In the genomic region with DNA sequence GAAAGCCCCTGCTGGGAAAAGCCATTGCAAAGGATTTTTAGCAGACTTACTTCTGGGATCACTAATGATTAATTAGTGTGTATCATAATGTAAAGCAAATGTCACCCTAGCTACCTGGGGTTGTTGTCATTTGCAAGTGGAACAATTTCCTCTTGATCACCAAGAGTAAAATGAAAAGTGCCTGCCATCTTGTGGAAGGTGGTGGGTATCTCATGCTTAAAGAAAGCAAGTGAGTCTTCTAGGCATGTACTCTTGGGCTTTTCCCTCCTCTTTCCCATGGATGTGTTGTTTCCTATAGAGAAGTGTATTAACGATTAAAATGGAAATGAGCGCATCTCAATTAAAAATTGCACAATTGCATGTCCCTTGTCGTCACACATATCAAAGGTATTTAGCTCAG, we compare ENCODE assay signal across 13 mouse cellular contexts.
DNase-seq lines count a peak whose midpoint lies in the region; ATAC-seq lines count a peak whose summit lies in the region.
"Had no signal": no experiment of that assay in that cellular context is flagged by ENCODE, and none has a peak within 500 bp of the region (broad histone marks: within the 10 kb centered on the region; RNA-seq: fewer than 3 reads in every experiment).

No protein-coding gene starts in this region.

- no peak overlapping the region for H3K27ac ChIP-seq in forebrain, embryonic 14.5 days (ENCODE audit: low read depth, low read length)
- H3K27ac ChIP-seq in forebrain, embryonic 15.5 days (replicated peaks): no peak overlapping the region
- H3K27ac ChIP-seq in midbrain, embryonic 16.5 days (ENCODE audit: low read length): no peak overlapping the region
- H3K27ac ChIP-seq: neural tube, embryonic 13.5 days had no signal

- no peaks in the 10 kb centered on the region for H3K4me1 ChIP-seq in forebrain, embryonic 14.5 days (ENCODE audit: control insufficient read depth, insufficient read depth, low read length)
- no peaks in the 10 kb centered on the region for H3K4me1 ChIP-seq in forebrain, embryonic 15.5 days
- H3K4me1 ChIP-seq in midbrain, embryonic 16.5 days (ENCODE audit: control insufficient read depth, insufficient read depth, low read length): no peaks in the 10 kb centered on the region
- H3K4me1 ChIP-seq: neural tube, embryonic 13.5 days had no signal

- H3K36me3 ChIP-seq in forebrain, embryonic 14.5 days (ENCODE audit: control insufficient read depth, insufficient read depth, low read length): no peaks in the 10 kb centered on the region
- no peaks in the 10 kb centered on the region for H3K36me3 ChIP-seq in forebrain, embryonic 15.5 days
- H3K36me3 ChIP-seq in midbrain, embryonic 16.5 days (ENCODE audit: control insufficient read depth, insufficient read depth, low read length): no peaks in the 10 kb centered on the region
- H3K36me3 ChIP-seq: neural tube, embryonic 13.5 days had no signal

- DNase-seq in forebrain, embryonic 14.5 days (ENCODE audit: low spot score): peak; percentile 66
- peak; percentile 3 to 7 for DNase-seq in left cerebral cortex, adult 18-20 months (ENCODE audit: low spot score in 2 of 2)
- no peak for DNase-seq in left cerebral cortex, postnatal 36 days (ENCODE audit: low spot score in 2 of 2)
- peak; percentile 9 for DNase-seq in embryo, embryonic 11.5 days (ENCODE audit: low read depth, low spot score)
- DNase-seq in urinary bladder, postnatal 25 days (ENCODE audit: low spot score): no peak
- DNase-seq in urinary bladder, postnatal 14 days (ENCODE audit: low spot score): no peak
- DNase-seq: B cell, adult 2 months; gastrocnemius, postnatal 25 days; kidney, adult 11 months; lung, adult 18-20 months had no signal

- 61% methylated on average over 3 of the region's 3 CpGs for WGBS in forebrain, embryonic 14.5 days
- WGBS in forebrain, embryonic 15.5 days: 56% methylated on average over 3 of the region's 3 CpGs
- WGBS in midbrain, embryonic 16.5 days: 51% methylated on average over 3 of the region's 3 CpGs

- no peaks in the 10 kb centered on the region for H3K9me3 ChIP-seq in forebrain, embryonic 14.5 days (replicated peaks; ENCODE audit: control insufficient read depth, low read length)
- no peaks in the 10 kb centered on the region for H3K9me3 ChIP-seq in forebrain, embryonic 15.5 days
- H3K9me3 ChIP-seq in midbrain, embryonic 16.5 days (replicated peaks; ENCODE audit: control insufficient read depth, low read length, poor library complexity, severe bottlenecking): no peaks in the 10 kb centered on the region
- H3K9me3 ChIP-seq: neural tube, embryonic 13.5 days had no signal

- H3K27me3 ChIP-seq in forebrain, embryonic 14.5 days (replicated peaks; ENCODE audit: control insufficient read depth, insufficient read depth, low read length): no peaks in the 10 kb centered on the region
- H3K27me3 ChIP-seq in forebrain, embryonic 15.5 days: no peaks in the 10 kb centered on the region
- no peaks in the 10 kb centered on the region for H3K27me3 ChIP-seq in midbrain, embryonic 16.5 days (ENCODE audit: control insufficient read depth, insufficient read depth, low read depth, low read length)
- H3K27me3 ChIP-seq: neural tube, embryonic 13.5 days had no signal

- H3K9ac ChIP-seq in forebrain, embryonic 14.5 days (ENCODE audit: low read length): no peak overlapping the region
- H3K9ac ChIP-seq in forebrain, embryonic 15.5 days (replicated peaks): no peak overlapping the region
- no peak overlapping the region for H3K9ac ChIP-seq in midbrain, embryonic 16.5 days (ENCODE audit: low read depth, low read length)
- H3K9ac ChIP-seq: neural tube, embryonic 13.5 days had no signal

- ATAC-seq in forebrain, embryonic 14.5 days: no peak
- no peak for ATAC-seq in forebrain, embryonic 15.5 days (replicated peaks)
- ATAC-seq in midbrain, embryonic 16.5 days: peak; percentile 17; the same call in 1 of the 2 replicates

- no peak overlapping the region for H3K4me3 ChIP-seq in forebrain, embryonic 14.5 days (ENCODE audit: low read depth, low read length)
- no peak overlapping the region for H3K4me3 ChIP-seq in forebrain, embryonic 15.5 days
- no peak overlapping the region for H3K4me3 ChIP-seq in midbrain, embryonic 16.5 days (ENCODE audit: low read depth, low read length)
- H3K4me3 ChIP-seq: neural tube, embryonic 13.5 days had no signal

- no peak overlapping the region for H3K4me2 ChIP-seq in forebrain, embryonic 14.5 days (ENCODE audit: low read length)
- H3K4me2 ChIP-seq in forebrain, embryonic 15.5 days (replicated peaks): no peak overlapping the region
- H3K4me2 ChIP-seq in midbrain, embryonic 16.5 days (ENCODE audit: low read length): no peak overlapping the region
- H3K4me2 ChIP-seq: neural tube, embryonic 13.5 days had no signal

- intact Hi-C loops in left cerebral cortex, postnatal 36 days (cut with DNase I): loop anchor here (10.0 kb wide), 3 partner anchors 343 to 943 kb away; no protein-coding TSS in a partner anchor

Comparison
In these comparisons a context has a peak if more than half of its experiments do, and no peak if none do; other contexts are left out.
1. DNase-seq: peak in forebrain, embryonic 14.5 days (single experiment), left cerebral cortex, adult 18-20 months (2 of 2) and embryo, embryonic 11.5 days (single experiment); none in left cerebral cortex, postnatal 36 days (0 of 2), urinary bladder, postnatal 25 days (single experiment) and urinary bladder, postnatal 14 days (single experiment).